Mouse (Mus musculus) layer of hippocampus, adult 8-10 months (tissue): ENCODE data around the gene Paox. TPM values are rescaled to one million over a fixed set of nuclear protein-coding genes. Genes with fewer than 3 reads are reported as not detected.

Source experiments
- DNase-seq, 2 experiments: peaks; one replicate each; pipeline ENCODE4 v3.0.0; 2022; ENCODE audit warnings: low spot score in 2 of 2
- total RNA-seq, 4 experiments: library from RNA; stranded (reverse); gene quantifications; 2 replicates each; pipeline ENCODE4 v1.2.4; 2022

Gene Paox
- 1 to 10 TPM; 6.1 to 6.5 (median 6.4) TPM for total RNA-seq

DNA sequence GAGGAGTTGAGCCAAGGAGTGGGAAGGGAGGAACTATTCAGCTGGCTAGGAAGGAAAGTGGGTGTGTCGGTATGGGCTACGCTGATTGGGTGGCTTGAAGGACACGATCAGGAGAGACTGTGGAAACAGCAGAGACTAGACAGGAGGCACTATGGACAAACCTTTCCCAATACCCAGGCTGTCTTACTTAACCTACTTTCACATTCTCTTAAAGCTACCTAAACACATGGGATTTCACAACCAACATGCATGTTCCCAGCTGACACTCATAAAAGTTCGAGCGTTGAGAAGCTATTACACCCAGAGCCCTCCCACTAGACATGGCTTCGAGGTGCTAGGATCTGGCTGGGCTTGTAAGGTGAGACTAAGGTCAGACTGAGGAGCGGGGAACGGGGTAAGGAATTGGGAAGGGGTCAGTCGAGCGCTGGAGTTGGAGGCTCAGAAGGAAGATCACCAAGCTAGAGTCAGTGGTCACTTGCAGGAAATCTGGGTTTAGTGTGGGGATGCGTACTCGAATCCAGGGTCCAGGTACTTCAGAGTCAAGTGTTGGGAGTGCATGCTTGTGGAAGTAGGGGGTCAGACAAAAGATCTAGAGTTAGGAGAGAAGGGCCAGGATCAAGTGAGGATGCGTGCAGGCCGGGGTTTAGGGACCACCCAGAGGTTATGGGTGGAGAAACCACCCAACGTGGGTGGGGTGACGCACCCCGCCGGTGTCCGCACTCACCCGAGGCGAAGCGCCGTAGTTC is at the start of gene Paox:
Gene Paox, plus strand, starts transcription at position 217 of the 746 bp plus-strand sequence.
- DNase-seq, result peak; percentile 51 to 53

DNA sequence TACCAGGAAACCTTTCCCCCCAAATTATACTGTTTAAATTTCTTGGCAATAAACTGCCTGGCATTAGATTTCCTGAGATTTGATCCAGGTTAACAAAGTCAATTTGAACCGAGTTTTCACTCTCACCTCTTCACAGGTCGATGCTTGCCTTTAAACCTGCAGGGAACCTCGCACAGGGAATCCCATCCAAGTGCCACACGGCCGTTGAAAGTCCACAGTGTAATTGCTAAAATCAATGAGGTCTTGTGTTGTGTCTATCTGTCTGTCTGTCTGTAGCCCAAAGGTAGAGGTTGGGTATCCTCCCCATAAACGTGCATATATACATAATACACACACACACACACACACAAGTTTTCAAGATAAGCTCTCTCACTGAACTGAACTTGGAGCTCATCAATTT is 48.2 kb upstream of the Paox start:
- DNase-seq, result no peak

DNA sequence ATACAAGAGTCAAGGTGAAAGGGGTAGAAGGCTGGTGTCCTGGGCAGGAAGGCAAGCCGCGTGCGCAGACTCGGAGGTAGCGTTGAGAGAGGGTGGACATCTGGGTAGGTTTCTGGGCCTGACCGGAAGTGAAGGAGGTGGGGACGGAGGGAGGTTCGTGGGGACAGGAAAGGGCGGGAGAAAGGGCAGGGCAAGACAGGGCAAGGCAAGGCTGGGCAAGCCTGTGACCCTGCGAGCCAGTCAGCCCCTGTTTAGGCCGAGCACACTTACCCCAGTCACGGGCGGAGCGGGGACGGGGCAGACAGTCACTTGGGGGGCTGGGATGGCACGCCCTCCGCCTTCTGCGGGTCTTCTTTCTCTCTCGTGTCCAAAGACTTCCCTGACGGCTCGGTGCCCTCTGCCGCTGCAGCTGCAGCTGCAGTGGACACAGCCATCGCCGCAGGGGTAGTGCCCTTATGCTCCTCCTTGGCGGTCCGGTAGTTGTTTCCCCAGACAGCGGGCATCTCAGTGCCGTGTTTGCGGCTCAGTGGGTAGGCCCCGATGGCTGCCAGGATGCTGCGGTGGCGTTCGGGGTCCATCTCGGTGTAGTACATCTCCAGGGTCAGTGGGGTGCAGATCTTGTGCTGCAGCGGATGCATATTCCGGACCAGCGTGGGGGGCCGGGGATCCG is 45.4 kb upstream of the Paox start:
- DNase-seq, result no peak

DNA sequence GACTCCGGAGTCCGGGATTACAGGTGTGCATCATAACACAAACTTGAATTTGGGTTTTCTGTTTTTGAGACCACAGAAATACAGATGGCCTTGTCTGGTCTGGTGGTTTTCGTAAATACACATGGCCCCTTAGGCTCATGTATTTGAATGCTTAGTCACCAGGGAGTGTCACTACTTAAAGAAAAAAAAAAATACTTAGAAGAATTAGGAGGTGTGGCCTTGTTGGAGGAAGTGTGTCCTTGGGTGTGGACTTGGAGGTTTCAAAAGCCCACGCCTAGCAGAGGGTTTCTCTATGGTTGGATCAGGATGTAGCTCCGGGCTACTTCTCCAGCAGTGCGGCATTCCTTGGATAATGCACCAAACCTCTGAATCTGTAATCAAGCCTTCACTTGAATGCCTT is 37.9 kb upstream of the Paox start:
- DNase-seq, result no peak

DNA sequence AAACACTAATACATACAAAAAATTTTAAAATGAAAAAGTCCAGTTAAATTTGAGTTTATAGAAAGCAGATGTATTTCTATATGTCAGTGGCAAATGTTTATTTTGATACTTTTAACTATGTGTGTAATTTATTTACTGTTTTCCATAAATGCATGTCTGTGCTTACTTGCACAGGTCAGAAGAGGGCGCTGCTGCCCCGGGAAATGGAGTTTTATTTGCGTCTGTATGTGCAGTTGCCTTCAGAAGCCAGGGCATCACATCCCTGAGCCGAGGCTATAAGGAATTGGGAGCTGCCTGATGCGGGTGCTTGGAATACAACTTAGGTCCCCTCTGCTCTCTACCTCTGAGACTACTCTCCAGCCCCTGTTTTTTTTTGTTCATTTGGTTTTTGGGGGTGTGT is 36.9 kb upstream of the Paox start:
- peak in 1 of 2 experiments; percentile 80 for DNase-seq

DNA sequence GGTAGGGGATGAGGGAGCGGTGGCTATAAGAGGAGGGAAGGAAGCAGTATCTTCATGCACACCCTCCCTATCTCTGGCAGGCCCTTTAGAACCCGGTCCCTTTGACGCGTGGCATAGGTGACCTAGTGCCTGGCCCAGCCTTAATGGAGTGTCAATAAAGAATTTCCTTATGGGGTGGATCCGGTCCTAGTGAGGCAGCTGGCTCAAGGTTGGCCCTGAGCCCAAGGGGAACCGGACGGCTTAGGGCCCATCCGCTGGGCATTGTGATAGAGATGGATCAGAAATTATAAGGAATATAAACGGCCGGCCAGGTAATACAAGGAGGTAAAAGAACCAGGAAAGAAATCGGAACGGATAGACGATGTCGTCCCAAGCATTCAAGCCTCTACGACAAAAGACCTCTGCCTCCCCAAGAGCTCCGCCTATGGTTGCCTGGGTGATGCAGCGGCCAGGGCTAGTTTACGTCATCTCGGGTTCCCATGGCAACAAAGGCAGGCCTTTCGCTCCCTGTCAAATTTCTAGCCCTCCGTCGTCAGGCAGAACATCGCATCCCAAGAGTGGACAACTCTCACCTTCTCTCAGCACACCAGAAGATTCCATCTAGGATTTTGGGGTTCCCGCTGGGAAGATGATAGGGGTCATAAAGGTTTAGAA is 35.0 kb upstream of the Paox start:
- DNase-seq, result peak; percentile 90 to 92

DNA sequence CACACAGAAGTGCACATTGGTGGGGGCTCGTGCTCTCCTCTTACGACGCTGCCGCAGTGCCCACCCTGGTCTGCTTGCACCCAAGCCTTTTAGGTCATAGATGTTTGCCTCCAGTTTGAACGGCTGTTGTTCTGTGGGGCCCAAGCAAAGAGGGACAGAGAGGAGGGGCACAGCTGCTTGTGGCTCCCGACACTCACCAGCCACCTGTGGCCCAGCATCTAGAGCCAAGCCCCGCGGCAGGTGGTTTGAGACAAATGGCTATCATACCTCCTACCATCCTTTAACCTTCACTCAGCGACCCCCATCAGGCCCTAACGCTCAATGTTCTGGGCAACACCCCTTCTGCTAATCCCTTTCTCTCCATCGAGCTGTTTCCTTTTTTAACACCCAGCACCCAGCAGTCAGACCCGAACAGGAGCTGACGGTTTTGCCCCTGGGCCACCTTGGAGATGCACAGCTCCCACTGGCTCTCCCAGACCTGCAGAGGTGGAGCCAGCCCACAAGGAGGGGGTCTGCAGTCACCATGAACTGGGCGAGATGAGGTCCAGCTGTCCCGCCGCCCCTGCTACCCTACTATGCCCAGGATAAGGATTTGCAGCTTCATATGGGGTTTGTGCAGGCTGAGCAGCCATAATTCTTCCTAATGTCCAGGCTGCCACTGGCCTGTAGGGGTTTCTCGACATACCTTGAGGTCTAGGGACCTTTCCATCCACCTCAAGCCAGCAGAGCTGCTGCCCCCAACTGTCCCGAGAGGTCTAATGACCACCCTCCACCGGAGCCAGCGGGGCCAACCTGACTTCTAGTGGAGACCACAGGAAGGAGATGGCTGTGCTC is 34.0 kb upstream of the Paox start:
- DNase-seq, result peak; percentile 43 to 45

DNA sequence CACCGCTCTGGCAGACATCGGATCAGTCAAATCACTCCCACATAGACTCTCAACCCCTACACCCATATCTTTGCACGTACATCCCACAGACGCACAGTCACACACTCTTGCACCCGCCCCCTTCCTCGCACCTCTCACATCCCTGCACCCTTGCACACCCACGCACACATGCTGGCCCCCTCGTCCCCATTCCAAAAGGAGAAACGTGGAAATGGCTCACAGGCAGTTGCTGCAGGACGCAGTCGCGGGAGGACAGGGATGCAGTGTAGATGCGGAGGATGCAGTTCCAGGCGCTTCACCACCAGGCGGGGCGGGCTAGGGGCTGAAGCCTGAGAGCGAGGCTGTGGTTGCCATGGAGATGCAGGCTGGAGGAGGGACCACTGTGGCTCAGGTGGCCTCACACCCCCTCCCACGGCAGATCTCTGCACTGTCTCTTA is 33.3 kb upstream of the Paox start, which contains the start of gene Caly:
Gene Caly, minus strand, starts transcription at position 307 of the 437 bp plus-strand sequence.
- peak; percentile 89 to 93 for DNase-seq

DNA sequence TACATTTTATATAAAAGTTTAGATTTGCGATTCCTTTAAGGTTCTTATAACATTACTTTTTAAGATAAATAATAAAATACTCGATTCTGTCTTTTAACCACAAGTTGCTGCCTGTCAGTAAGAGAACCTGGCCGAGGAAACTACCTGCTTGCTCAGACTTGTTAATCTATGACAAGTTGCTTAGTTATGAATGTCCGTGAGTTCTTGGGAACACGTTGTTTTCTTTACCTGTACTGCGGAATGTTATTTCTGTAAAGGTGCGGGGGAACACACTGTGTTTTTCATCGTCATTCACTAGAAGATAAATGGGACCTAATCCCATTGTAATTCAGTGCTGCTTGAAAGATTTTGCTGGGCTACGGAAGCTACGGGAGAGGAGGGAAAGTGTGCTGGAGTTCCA is 25.0 kb upstream of the Paox start:
- DNase-seq, result no peak

DNA sequence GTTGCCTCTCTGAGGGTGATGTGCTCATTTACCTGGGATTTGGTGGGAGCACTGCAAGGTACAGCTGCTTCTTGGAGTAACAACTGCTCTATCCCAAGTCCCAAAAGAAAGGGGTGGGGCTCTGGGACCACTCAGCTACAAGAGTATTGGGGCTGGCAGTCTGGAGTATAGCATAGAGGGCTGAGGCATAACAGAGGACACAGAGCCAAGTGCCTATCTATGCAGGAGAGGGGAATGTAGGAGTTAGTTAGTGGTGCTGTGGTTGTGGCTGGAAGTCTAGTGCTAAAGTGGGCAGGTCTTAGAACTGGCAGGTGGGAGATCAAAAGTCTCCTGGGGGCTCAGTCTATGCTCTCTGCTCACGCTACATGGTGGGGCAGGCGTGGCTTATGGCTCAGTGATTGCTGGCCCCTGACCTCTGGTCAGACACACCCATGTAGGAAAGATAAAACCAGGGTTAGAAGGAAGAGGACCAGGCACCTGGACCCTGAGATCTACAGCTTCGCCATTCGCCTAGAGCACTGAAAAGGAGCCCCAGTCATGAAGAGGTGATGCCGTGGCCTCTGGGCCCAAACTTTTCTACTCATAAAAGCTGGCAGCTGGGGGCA is 22.6 kb upstream of the Paox start, which contains the start of gene Prap1:
Gene Prap1, plus strand, starts transcription at position 472 of the 605 bp plus-strand sequence.
- DNase-seq, result no peak

DNA sequence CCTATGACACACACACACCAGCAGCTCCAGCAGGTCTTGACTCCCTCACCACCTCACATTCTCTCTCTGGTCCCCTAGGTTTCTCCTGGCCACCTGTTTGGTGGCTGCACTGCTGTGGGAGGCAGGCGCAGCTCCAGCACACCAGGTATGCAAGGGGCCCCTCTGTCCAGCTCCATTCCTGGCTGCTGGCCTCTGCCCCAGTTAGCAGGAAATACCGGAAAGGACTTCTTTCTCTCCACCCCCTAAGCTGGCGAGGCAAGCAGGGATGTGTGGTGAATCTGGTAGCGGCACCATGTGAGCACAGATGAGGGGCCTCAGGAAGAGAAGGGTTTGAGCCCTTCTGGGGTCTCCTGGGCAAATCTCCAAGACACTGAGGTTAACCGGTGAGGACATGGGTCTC is 20.6 kb upstream of the Paox start:
- no peak for DNase-seq

DNA sequence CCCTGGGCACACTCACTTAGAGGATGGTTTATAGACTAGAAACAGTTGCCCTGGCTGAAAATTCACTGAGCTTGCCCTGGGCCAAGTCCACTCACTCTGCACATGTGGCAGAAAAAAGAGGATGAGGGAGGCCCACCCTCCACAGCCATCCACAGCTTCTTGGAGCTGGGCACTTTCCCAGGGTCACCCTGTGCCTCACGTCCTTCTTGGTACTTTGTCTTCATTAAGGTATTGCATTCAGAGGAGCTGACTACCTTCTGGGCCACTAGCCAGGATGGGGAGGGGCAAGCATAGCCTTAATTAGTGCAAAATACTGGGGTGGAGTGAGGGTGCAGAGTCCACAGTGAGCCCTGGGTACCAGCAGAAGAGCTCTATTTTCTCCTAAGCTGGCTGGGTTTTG is 20.0 kb upstream of the Paox start:
- no peak for DNase-seq

DNA sequence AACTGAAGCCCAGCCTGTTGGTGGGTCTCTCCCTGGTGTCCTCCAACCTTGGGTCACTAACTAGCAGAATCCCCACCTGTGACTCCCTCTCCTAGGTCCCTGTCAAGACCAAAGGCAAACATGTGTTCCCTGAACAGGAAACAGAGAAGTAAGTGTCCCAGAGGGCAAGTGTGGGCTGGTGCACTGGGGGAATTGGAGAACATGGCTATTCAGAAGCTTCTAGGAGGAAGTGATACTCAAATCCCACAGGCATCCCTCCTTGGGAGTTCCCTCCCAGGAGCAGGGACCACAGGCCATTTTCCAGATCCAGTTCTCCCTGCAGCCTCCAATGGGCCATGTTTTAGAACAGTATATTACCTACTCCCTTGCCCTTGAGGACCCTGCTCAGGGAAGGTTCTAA is 19.5 kb upstream of the Paox start:
- DNase-seq, result no peak

DNA sequence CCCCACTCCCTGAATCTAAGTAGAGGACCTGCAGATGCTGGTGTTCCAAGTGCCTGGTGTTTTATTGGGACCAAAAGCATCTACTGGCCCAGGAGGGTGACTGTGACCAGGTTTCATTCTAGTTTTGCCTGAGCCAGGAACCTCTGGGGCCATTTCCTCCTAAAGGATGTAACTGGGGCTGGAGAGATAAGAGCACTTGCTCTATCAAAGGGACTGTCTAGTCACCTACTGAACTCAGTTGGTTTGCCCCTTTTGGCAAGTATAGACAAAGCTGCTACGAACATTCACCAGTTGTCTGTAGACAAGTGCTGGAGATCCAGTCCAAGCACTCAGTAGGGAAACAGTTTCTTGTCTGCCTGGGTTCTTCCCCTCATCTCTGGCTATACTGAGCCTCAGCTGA is 17.1 kb upstream of the Paox start:
- DNase-seq, result no peak

DNA sequence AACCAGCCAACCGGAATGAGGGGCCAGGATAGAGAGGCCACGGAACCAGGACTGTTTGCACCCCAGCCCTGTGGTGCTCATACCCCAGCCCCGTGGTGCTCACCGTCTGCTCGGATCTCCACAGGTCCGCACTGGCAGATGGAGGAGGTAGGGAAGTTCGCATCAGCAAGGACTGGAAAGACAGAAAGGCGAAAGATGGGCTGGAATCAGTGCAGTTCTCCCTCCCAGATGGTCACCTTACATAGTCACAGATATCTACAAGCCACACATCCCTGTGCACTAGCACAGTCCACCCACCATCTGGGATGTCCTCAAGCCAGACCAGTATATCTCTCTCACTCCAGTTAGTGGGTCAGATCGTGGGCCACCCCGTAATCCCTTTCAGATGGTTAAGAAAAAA is 14.1 kb upstream of the Paox start:
- DNase-seq, result no peak

DNA sequence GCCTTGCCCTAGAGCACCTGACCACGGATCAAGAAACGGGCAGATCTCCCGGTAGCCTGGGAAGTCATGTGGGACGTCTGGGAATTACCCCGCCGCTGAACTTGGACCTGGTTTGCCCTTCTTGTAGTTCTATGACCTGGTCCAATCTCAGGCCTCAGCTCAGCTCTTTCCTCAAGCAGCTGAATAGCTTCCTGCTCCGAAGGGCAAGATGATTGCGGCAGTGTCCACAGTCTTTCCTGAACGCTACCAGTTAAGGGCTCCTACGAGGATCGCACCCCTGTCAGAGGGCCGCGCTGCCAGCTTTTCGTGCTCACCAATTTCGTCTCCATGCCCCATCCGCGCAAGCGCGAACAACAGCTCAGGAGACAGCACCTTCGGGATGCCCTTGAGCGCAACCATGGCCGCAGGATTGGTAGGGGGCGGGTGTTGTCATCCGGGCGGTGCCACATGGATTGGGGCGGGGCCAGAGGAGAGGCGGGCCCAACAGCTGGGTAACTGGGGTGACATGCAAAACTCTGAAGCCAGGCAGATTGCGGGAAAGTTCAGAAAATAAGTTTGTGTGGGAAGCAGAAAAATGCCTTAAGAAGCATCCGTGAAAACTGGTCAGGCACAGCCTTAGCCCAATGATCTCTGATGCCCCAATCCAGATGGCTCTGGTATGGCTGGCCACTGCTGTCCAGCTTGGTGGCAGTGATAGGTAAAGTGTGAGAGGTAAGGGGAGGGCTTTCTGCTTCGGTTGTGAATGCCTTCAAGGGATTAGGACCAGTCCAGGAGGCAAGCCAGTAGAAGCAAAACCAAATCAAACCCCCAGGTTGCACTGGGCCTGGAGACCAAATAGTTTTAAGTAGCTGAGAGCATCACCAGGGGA is 13.4 kb upstream of the Paox start, which contains the start of gene Fuom:
Gene Fuom, minus strand, starts transcription at position 449 of the 868 bp plus-strand sequence.
- DNase-seq, result peak; percentile 75 to 87

DNA sequence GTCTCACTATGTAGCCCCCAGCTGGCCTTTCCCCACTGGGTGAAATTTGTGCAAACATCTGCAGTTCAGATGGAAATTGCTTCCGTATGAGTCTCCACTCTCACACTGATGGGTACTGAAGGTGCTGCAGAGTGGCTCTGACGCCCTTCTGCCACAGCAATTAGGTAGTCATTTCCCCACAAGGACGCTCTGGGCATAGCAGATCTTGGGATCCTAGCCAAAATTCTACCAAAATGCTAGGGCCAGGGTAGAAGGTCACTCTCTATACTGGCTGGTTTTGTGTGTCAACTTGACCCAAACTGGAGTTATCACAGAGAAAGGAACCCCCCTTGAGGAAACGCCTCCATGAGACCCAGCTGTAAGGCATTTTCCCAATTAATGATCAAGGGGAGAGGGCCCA is 11.6 kb upstream of the Paox start:
- DNase-seq, result no peak

DNA sequence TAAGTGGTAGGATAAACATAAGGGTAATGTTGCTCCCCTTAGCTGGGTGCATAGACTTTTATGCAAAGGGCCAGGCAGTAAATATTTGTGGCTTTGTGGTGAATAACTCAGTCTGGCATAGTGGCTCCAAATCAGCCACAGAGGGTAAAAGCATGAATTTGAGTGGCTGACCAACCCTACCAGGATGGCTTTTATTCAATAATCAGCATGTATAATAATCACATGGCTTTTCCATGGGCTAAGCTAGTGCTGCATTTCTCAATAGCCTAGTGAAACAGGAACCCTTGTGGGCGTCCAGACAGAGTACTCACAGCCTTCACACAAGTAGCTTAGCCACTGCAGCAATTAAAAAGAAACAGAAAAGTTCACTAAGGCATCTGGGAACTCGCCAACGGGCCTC is 3.7 kb upstream of the Paox start:
- DNase-seq, result no peak

DNA sequence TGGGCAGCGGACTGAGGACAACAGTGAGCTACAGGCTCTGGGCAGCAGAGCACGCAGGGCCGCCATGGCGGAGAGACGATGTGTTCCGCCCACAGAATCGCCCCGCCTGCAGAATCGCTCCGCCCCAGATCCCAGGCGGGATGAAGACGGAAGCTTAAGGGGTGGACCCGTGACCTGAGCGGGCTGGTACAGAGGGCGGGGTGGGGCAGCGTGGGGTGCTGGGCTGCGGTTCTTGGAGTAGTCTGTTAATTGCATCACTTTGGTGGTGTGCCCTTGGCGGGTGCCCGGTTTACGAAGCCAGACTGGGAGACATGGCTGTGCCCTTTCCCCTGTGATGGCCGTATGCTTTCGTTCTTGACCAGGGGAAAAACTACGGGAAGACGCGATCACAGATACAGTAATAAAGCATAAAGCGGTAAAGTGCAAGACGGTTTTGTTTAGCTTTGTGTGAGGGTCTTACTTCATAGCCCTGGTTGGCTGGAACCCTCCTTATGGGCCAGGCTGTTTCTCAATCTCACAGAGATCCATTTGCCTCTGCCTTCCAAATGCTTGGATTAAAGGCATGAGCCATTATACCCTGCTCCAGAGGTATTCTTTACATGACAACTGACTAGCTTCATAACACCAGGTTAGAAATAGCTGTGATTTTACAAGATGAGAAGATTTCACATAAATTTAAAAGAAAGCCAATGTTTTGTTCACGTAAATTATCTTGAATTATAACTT is 893 bp downstream of the Paox start, which contains the start of gene Echs1:
Gene Echs1, minus strand, starts transcription at position 148 of the 726 bp plus-strand sequence.
- DNase-seq, result peak; percentile 84 to 85
